Mouse (Mus musculus): ENCODE results near the gene Tstd3.
"Not testable (repeated sequence)": the region's sequence is repeated elsewhere in the genome, so short reads cannot be mapped to it uniquely, and the experiment has no call there.

The Tstd3 gene

DNA sequence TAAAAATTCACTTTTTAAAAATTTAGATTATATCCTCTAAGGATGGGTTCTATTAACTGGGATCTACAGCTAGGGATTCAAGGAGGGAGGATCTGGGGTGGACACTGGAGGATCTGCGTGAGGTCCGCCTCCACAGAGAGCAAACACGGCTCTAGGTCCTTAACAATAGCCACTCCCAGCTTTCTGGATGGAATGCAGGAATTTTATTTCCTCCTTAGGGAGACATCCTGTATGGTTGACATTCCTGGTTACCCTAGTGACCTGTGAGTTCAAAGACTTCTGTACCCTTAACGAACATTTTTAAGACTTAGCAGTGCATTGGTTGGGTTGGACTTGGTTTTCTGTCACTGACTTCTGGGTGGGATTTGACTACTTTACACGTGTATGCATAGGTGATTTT lies 21.3 kb downstream of the Tstd3 start:
- ATAC-seq (ENCODE audit: low TSS enrichment), result no peak

DNA sequence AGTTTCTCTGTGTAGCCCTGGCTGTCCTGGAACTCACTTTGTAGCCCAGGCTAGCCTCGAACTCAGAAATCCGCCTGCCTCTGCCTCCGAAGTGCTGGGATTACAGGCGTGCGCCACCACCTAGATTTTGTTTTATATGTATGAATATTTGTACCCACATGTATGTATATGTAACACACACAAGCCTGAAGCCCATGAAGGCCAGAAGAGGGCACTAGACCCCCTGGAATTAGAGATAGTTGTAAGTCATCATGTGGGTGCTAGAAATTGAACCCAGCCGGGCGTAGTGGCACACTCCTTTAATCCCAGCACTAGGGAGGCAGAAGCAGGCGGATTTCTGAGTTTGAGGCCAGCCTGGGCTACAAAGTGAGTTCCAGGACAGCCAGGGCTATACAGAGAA lies 22.9 kb downstream of the Tstd3 start:
- not testable (repeated sequence) for ATAC-seq (ENCODE audit: low TSS enrichment)

DNA sequence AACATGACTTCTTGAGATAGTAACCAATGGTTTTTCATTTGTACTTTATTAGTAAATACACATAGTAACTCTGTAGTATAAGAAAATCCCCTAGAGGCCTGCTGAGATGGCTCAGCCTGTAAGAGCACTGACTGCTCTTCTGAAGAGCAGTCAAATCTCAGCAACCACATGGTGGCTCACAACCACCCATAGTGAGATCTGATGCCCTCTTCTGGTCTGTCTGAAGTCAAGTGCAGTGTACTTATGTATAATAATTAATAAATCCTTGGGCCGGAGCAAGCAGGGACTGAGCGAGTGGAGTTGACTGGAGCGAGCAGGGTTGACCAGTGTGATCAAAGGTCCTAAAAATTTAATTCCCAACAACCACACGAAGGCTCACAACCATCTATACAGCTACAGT lies 27.8 kb downstream of the Tstd3 start:
- ATAC-seq (ENCODE audit: low TSS enrichment), result no peak

DNA sequence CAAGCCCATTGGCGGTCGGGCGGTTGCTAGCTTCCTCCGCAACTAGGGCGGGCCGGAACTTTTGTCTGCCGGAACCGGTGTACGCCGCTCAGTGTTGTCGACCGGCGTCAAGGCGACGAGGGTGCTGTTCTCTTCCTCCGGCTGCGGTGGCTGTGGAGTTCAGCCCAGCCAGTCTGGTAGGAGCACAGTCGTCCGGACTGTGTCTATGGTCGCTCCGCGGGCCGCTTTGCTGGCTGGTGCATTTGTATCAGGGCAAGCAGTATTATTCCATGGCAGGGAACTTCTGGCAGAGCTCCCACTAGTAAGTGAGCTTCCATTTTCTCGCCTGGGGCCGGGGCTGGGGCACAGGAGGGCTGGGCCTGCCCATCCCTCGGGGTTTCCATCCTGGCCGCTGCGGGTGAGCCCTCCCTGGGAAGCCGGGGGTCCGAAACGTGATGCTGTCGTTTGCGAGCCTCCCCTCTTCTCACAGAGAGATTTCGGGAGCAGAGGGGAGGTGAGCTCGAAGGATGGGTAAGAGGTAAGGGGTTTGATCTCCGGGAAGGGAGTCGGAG lies 39.3 kb downstream of the Tstd3 start, which contains the start of gene Ccnc:
Gene Ccnc, plus strand, starts transcription at position 87 of the 551 bp plus-strand sequence.
- ATAC-seq (ENCODE audit: low TSS enrichment), result peak; percentile 97

GRCm38 (mm10) chr4:21726912-21727614 lies 39.9 kb downstream of the Tstd3 start:
- peak; percentile 85 for ATAC-seq (ENCODE audit: low TSS enrichment)

DNA sequence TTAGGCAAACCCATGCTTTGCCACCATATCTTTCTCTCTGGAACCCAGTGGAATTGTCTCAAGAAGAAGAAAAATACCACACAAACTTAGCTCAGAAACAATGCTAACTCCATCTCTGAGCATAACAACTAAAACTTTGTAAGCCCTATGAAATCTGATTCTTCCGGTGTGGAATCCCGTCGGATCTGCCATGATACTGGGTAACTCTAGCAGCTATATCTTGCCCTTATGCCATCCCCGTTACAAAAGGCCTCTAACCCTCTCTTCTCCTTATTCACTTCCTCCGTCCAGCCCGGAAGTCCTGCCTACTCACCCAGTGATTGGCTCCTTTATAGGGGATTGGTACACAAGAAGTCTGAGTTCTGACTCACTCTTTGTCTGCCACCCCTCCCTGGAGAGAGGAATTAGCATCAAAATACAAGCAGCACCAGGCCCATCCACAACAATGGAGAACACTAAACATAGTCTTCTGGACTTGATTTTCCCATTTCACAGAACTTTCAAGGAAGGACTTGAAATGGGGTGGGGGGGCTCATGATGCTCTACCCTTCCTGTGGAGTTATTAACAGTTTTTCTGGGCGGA lies 44.2 kb downstream of the Tstd3 start:
- no peak for ATAC-seq (ENCODE audit: low TSS enrichment)

DNA sequence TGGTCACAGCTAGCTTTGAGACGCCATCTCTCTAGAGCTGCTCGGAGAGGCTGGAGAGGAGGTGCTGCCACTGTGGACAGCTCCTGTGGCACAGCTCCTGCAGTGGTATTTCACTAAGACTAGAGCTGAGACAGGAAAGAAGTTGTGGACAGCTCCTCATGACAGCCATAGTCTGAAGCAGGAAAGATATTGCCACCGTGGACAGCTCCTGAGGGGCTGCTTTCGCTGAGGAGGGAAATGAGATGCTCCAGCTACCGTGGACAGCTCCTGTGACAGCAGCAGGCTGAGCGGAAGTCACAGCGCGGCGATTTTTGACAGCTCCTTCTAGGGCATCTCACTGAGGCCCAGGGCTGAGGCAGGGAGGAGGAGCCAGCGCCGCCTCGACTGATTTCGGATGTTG lies 54.9 kb downstream of the Tstd3 start:
- peak; percentile 81 for ATAC-seq (ENCODE audit: low TSS enrichment)

Measured in frontal cortex, adult (tissue).